Mouse (Mus musculus) limb, embryonic 15.5 days (tissue): ENCODE results near the gene Pym1. TPM values are rescaled to one million over a fixed set of nuclear protein-coding genes. Genes with fewer than 3 reads are reported as not detected.

Experiments used
- ATAC-seq: fragments of 200-750 bp; cut with Nextera tagmentation; 2 replicates; pipeline ENCODE4 v1.8.0; 2017; ENCODE audit warnings: low read depth, moderate TSS enrichment; ENCODE audit not compliant: insufficient number of reproducible peaks, low FRiP score, low TSS enrichment
- H3K27ac ChIP-seq: fragments of 300-500 bp; sonication (generic); 2 replicates; pipeline ENCODE4 v1.5.1; 2015; ENCODE audit warnings: moderate library complexity, mild to moderate bottlenecking, inconsistent platforms
- H3K27me3 ChIP-seq: fragments of 300-500 bp; sonication (generic); 2 replicates; pipeline ENCODE4 v1.6.1; 2015; ENCODE audit warnings: inconsistent platforms
- H3K36me3 ChIP-seq: fragments of 300-500 bp; sonication (generic); 2 replicates; pipeline ENCODE4 v1.6.1; 2015; ENCODE audit warnings: inconsistent platforms
- H3K4me1 ChIP-seq: fragments of 300-500 bp; sonication (generic); 2 replicates; pipeline ENCODE4 v1.6.1; 2015; ENCODE audit warnings: inconsistent platforms
- H3K4me2 ChIP-seq: fragments of 300-500 bp; sonication (generic); 2 replicates; pipeline ENCODE4 v1.6.1; 2015; ENCODE audit warnings: mild to moderate bottlenecking, inconsistent platforms
- H3K4me3 ChIP-seq: fragments of 300-500 bp; sonication (generic); 2 replicates; pipeline ENCODE4 v1.5.1; 2015; ENCODE audit warnings: mild to moderate bottlenecking, inconsistent platforms
- H3K9ac ChIP-seq: fragments of 300-500 bp; sonication (generic); 2 replicates; pipeline ENCODE4 v1.6.1; 2015; ENCODE audit warnings: inconsistent platforms
- H3K9me3 ChIP-seq: fragments of 300-500 bp; sonication (generic); 2 replicates; pipeline ENCODE4 v1.6.1; 2016; ENCODE audit warnings: inconsistent platforms
- WGBS: fragments of 180-500 bp; shearing (Covaris S2); methylation state at CpG from one replicate; pipeline ENCODE4 v1.1.7; 2015; 5-methylcytosine and 5-hydroxymethylcytosine counted together
- polyA plus RNA-seq: library from polyadenylated mRNA; unstranded; fragments of >200 nt; fragmentation: Nextera tagmentation; extraction: Ambion mirVana; gene quantifications from 2 replicates; pipeline ENCODE4 v1.2.1, GENCODE M21; 2015

Pym1 gene
- polyA plus RNA-seq, 1 experiment from 2014 or later = 34.4 TPM

- Histone ChIP-seq H3K9ac (peak overlapping the region; percentile 72), H3K27ac (peak overlapping the region; percentile 97), H3K4me3 (peak overlapping the region; percentile 78), H3K4me2 (peak overlapping the region; percentile 83), H3K27me3 (0 out of 2 replicates have a peak, but pooled peaks cover 4% of the 10 kb centered on the region), H3K4me1 (peaks cover 34% of the 10 kb centered on the region), H3K36me3 (no peaks in the 10 kb centered on the region), H3K9me3 (no peaks in the 10 kb centered on the region)
- ATAC-seq = no peak
- 29% methylated on average over 9 of the region's 9 CpGs for WGBS
Observed at GRCm38 (mm10) chr10:128746972-128747645, 580 bp upstream of the Pym1 start.

GRCm38 (mm10) chr10:128748252-128748864 is 669 bp downstream of the Pym1 start:
- Histone ChIP-seq H3K4me1 (peaks cover 27% of the 10 kb centered on the region), H3K9me3 (no peaks in the 10 kb centered on the region), H3K27me3 (no peaks in the 10 kb centered on the region), H3K27ac (peak overlapping the region; percentile 97), H3K4me2 (peak overlapping the region; percentile 83), H3K36me3 (peaks cover 4% of the 10 kb centered on the region; the same call in 1 of the 2 replicates), H3K4me3 (peak overlapping the region; percentile 78), H3K9ac (peak overlapping the region; percentile 72)
- ATAC-seq = peak; percentile 87
- under 1% methylated on average over 37 of the region's 37 CpGs for WGBS

GRCm38 (mm10) chr10:128772895-128773294 is 25.2 kb downstream of the Pym1 start:
- Histone ChIP-seq H3K4me1 (no peaks in the 10 kb centered on the region), H3K9ac (no peak overlapping the region), H3K36me3 (peaks cover 3% of the 10 kb centered on the region; the same call in 1 of the 2 replicates), H3K9me3 (no peaks in the 10 kb centered on the region), H3K4me3 (no peak overlapping the region), H3K27me3 (no peaks in the 10 kb centered on the region), H3K4me2 (no peak overlapping the region), H3K27ac (no peak overlapping the region)
- no peak for ATAC-seq
- WGBS = 77% methylated on average over 2 of the region's 2 CpGs

GRCm38 (mm10) chr10:128773685-128774084 is 26.0 kb downstream of the Pym1 start:
- Histone ChIP-seq H3K4me3 (no peak overlapping the region), H3K27ac (no peak overlapping the region), H3K9ac (no peak overlapping the region), H3K27me3 (no peaks in the 10 kb centered on the region), H3K9me3 (no peaks in the 10 kb centered on the region), H3K4me2 (no peak overlapping the region), H3K36me3 (no peaks in the 10 kb centered on the region), H3K4me1 (peaks cover 4% of the 10 kb centered on the region; the same call in 1 of the 2 replicates)
- ATAC-seq = no peak
- 20% methylated on average over 5 of the region's 5 CpGs for WGBS

GRCm38 (mm10) chr10:128778441-128778840 is 30.8 kb downstream of the Pym1 start:
- Histone ChIP-seq H3K9ac (no peak overlapping the region), H3K27me3 (no peaks in the 10 kb centered on the region), H3K36me3 (no peaks in the 10 kb centered on the region), H3K4me1 (peaks cover 18% of the 10 kb centered on the region), H3K9me3 (no peaks in the 10 kb centered on the region), H3K4me2 (no peak overlapping the region), H3K4me3 (no peak overlapping the region), H3K27ac (peak overlapping the region; percentile 89)
- ATAC-seq = no peak
- 86% methylated on average over 2 of the region's 2 CpGs for WGBS

- no peak overlapping the region for H3K9ac ChIP-seq
- H3K27me3 ChIP-seq = no peaks in the 10 kb centered on the region
- peak overlapping the region; percentile 89 for H3K27ac ChIP-seq
- ATAC-seq = peak; percentile 91
- 13% methylated on average over 8 of the region's 8 CpGs for WGBS
- no peak overlapping the region for H3K4me3 ChIP-seq
- peaks cover 18% of the 10 kb centered on the region for H3K4me1 ChIP-seq
- H3K4me2 ChIP-seq = no peak overlapping the region
- no peaks in the 10 kb centered on the region for H3K36me3 ChIP-seq
- H3K9me3 ChIP-seq = peaks cover 4% of the 10 kb centered on the region; the same call in 1 of the 2 replicates
Observed at GRCm38 (mm10) chr10:128779011-128779795, 31.5 kb downstream of the Pym1 start.

GRCm38 (mm10) chr10:128780200-128780599 is 32.5 kb downstream of the Pym1 start:
- Histone ChIP-seq H3K4me3 (no peak overlapping the region), H3K9me3 (peaks cover 5% of the 10 kb centered on the region; the same call in 1 of the 2 replicates), H3K36me3 (no peaks in the 10 kb centered on the region), H3K4me2 (no peak overlapping the region), H3K4me1 (peaks cover 18% of the 10 kb centered on the region), H3K9ac (no peak overlapping the region), H3K27ac (peak overlapping the region; percentile 57), H3K27me3 (no peaks in the 10 kb centered on the region)
- no peak for ATAC-seq
- WGBS = 86% methylated on average over 1 of the region's 1 CpGs

- no peak within 1 kb of the TSS for H3K4me3 ChIP-seq
- H3K36me3 ChIP-seq = no peaks in the 10 kb centered on the region
- H3K27ac ChIP-seq = no peak within 1 kb of the TSS
- no peaks in the 10 kb centered on the region for H3K9me3 ChIP-seq
- no peaks in the 10 kb centered on the region for H3K27me3 ChIP-seq
- no peak within 1 kb of the TSS for H3K9ac ChIP-seq
- no peak within 1 kb of the TSS for H3K4me2 ChIP-seq
- H3K4me1 ChIP-seq = no peaks in the 10 kb centered on the region
- ATAC-seq = no peak
- WGBS = 67% methylated on average over 7 of the region's 7 CpGs
Observed at GRCm38 (mm10) chr10:128790398-128791124, 42.9 kb downstream of the Pym1 start, which contains the start of gene Mmp19. Gene Mmp19 (plus strand): TSS chr10:128790910.

- Histone ChIP-seq H3K9ac (no peak overlapping the region), H3K27ac (no peak overlapping the region), H3K27me3 (no peaks in the 10 kb centered on the region), H3K4me1 (no peaks in the 10 kb centered on the region), H3K4me2 (no peak overlapping the region), H3K9me3 (no peaks in the 10 kb centered on the region), H3K36me3 (no peaks in the 10 kb centered on the region), H3K4me3 (no peak overlapping the region)
- ATAC-seq = no peak
Observed at GRCm38 (mm10) chr10:128792041-128792440, 44.4 kb downstream of the Pym1 start.

GRCm38 (mm10) chr10:128793258-128793657 is 45.6 kb downstream of the Pym1 start:
- no peaks in the 10 kb centered on the region for H3K4me1 ChIP-seq
- no peak for ATAC-seq
- no peak overlapping the region for H3K9ac ChIP-seq
- peaks cover 3% of the 10 kb centered on the region for H3K36me3 ChIP-seq
- no peak overlapping the region for H3K4me2 ChIP-seq
- H3K9me3 ChIP-seq = no peaks in the 10 kb centered on the region
- WGBS = 96% methylated on average over 1 of the region's 1 CpGs
- no peak overlapping the region for H3K27ac ChIP-seq
- no peaks in the 10 kb centered on the region for H3K27me3 ChIP-seq
- no peak overlapping the region for H3K4me3 ChIP-seq

- Histone ChIP-seq H3K4me1 (no peaks in the 10 kb centered on the region), H3K4me2 (no peak overlapping the region), H3K36me3 (peaks cover 13% of the 10 kb centered on the region), H3K27ac (no peak overlapping the region), H3K9ac (no peak overlapping the region), H3K4me3 (no peak overlapping the region), H3K9me3 (no peaks in the 10 kb centered on the region), H3K27me3 (no peaks in the 10 kb centered on the region)
- no peak for ATAC-seq
- WGBS = 87% methylated on average over 5 of the region's 5 CpGs
Observed at GRCm38 (mm10) chr10:128794391-128794790, 46.7 kb downstream of the Pym1 start.
